Comparison of ENCODE assay signal across 8 mouse cellular contexts in genomic region chr12:69696746-69697145, GRCm38 (mm10). TPM values are rescaled to one million over a fixed set of nuclear protein-coding genes. Genes with fewer than 3 reads are reported as not detected.
DNase-seq lines count a peak whose midpoint lies in the region; ATAC-seq and TF ChIP-seq lines count a peak whose summit lies in the region.

No protein-coding gene starts in this region.

- no peak overlapping the region for H3K4me3 ChIP-seq in heart, postnatal 0 days (ENCODE audit: low read depth, low read length)
- H3K4me3 ChIP-seq in heart, embryonic 12.5 days = no peak overlapping the region
- H3K4me3 ChIP-seq in MEL (ENCODE audit: control insufficient read depth in 1 of 2, insufficient read depth in 1 of 2, low read depth in 2 of 2, low read length in 2 of 2) = no peak overlapping the region
- H3K4me3 ChIP-seq in kidney, postnatal 0 days (replicated peaks; ENCODE audit: low read depth, low read length) = no peak overlapping the region
- no peak overlapping the region for H3K4me3 ChIP-seq in neural tube, embryonic 15.5 days (replicated peaks)

- ATAC-seq in heart, postnatal 0 days (ENCODE audit: insufficient read depth, low read depth) = peak; percentile 30; the same call in 1 of the 2 replicates
- ATAC-seq in heart, embryonic 12.5 days (ENCODE audit: insufficient number of reproducible peaks, low FRiP score) = no peak
- no peak for ATAC-seq in kidney, postnatal 0 days (replicated peaks; ENCODE audit: low FRiP score, low read depth)
- peak; percentile 82; the same call in 1 of the 2 replicates for ATAC-seq in megakaryocyte-erythroid progenitor cell, adult 5-6 weeks (replicated peaks; ENCODE audit: low FRiP score, low TSS enrichment, poor library complexity, severe bottlenecking)
- ATAC-seq in neural tube, embryonic 15.5 days (ENCODE audit: low FRiP score) = no peak

- H3K9me3 ChIP-seq in heart, postnatal 0 days (replicated peaks; ENCODE audit: control insufficient read depth, low read length) = no peaks in the 10 kb centered on the region
- no peaks in the 10 kb centered on the region for H3K9me3 ChIP-seq in heart, embryonic 12.5 days (replicated peaks)
- no peaks in the 10 kb centered on the region for H3K9me3 ChIP-seq in MEL (replicated peaks; ENCODE audit: insufficient read depth, low read length)
- no peaks in the 10 kb centered on the region for H3K9me3 ChIP-seq in kidney, postnatal 0 days (replicated peaks; ENCODE audit: low read length)
- H3K9me3 ChIP-seq in neural tube, embryonic 15.5 days (replicated peaks) = no peaks in the 10 kb centered on the region

- WGBS in heart, postnatal 0 days = 75% methylated on average over 5 of the region's 5 CpGs
- 75% methylated on average over 5 of the region's 5 CpGs for WGBS in heart, embryonic 12.5 days
- WGBS in kidney, postnatal 0 days = 69% methylated on average over 5 of the region's 5 CpGs
- 76% methylated on average over 5 of the region's 5 CpGs for WGBS in neural tube, embryonic 15.5 days

- DNase-seq in heart, postnatal 0 days (ENCODE audit: low spot score) = peak; percentile 42
- peak; percentile 78 for DNase-seq in 416B (ENCODE audit: low read depth)
- DNase-seq in MEL (ENCODE audit: low read depth, low spot score) = peak; percentile 73
- DNase-seq in cerebellum, postnatal 36 days = peak; percentile 34 to 61
- peak; percentile 74 for DNase-seq in kidney, postnatal 0 days (ENCODE audit: low spot score)

- TF ChIP-seq POLR2A in MEL (IDR thresholded peaks at IDR 0.05; ENCODE audit: control insufficient read depth in 1 of 2, insufficient read depth in 1 of 2, low read depth in 1 of 2, low read length in 2 of 2, poor library complexity in 1 of 2) = no peak

- H3K4me2 ChIP-seq in heart, postnatal 0 days (ENCODE audit: low read depth, low read length) = no peak overlapping the region
- no peak overlapping the region for H3K4me2 ChIP-seq in heart, embryonic 12.5 days
- no peak overlapping the region for H3K4me2 ChIP-seq in kidney, postnatal 0 days (ENCODE audit: low read length)
- no peak overlapping the region for H3K4me2 ChIP-seq in neural tube, embryonic 15.5 days

- no peaks in the 10 kb centered on the region for H3K79me2 ChIP-seq in MEL (ENCODE audit: control insufficient read depth, insufficient read depth, low read length, poor library complexity)

- H3K9ac ChIP-seq in heart, postnatal 0 days (replicated peaks; ENCODE audit: low read depth, low read length) = no peak overlapping the region
- H3K9ac ChIP-seq in heart, embryonic 12.5 days = no peak overlapping the region
- no peak overlapping the region for H3K9ac ChIP-seq in MEL (ENCODE audit: control insufficient read depth, low read depth, low read length, poor library complexity, severe bottlenecking)
- H3K9ac ChIP-seq in kidney, postnatal 0 days (ENCODE audit: low read depth, low read length) = no peak overlapping the region
- no peak overlapping the region for H3K9ac ChIP-seq in neural tube, embryonic 15.5 days (replicated peaks)

- TF ChIP-seq EP300 in heart, postnatal 0 days (IDR thresholded peaks at IDR 0.05; ENCODE audit: low read depth) = no peak
- TF ChIP-seq EP300 in MEL (IDR thresholded peaks at IDR 0.05; ENCODE audit: low read depth in 1 of 2, low read length in 2 of 2) = no peak

- no peaks in the 10 kb centered on the region for H3K4me1 ChIP-seq in heart, postnatal 0 days (ENCODE audit: control insufficient read depth, insufficient read depth)
- H3K4me1 ChIP-seq in heart, embryonic 12.5 days (replicated peaks) = no peaks in the 10 kb centered on the region
- no peaks in the 10 kb centered on the region for H3K4me1 ChIP-seq in MEL (ENCODE audit: control insufficient read depth in 1 of 2, insufficient read depth in 2 of 2, low read length in 2 of 2)
- no peaks in the 10 kb centered on the region for H3K4me1 ChIP-seq in kidney, postnatal 0 days (replicated peaks; ENCODE audit: insufficient read depth, low read length)
- no peaks in the 10 kb centered on the region for H3K4me1 ChIP-seq in neural tube, embryonic 15.5 days

- TF ChIP-seq CTCF in heart, postnatal 0 days (IDR thresholded peaks at IDR 0.05; ENCODE audit: low read depth) = peak; percentile 76
- peak; percentile 5 to 75 (median 62); a peak in 4 of 6 replicates for TF ChIP-seq CTCF in MEL (IDR thresholded peaks at IDR 0.05 in 2 of 3, conservative IDR thresholded peaks at IDR 0.05 in 1 of 3; ENCODE audit: control insufficient read depth in 1 of 3, insufficient read depth in 1 of 3, low read depth in 2 of 3, low read length in 3 of 3, poor library complexity in 1 of 3, severe bottlenecking in 1 of 3)
- TF ChIP-seq CTCF in kidney, postnatal 0 days (IDR thresholded peaks at IDR 0.05; ENCODE audit: low read depth) = peak; percentile 82

- TF ChIP-seq RAD21 in MEL (IDR thresholded peaks at IDR 0.05; ENCODE audit: low read depth, low read length) = peak; percentile 83

- no peaks in the 10 kb centered on the region for H3K27me3 ChIP-seq in heart, postnatal 0 days (ENCODE audit: control insufficient read depth, insufficient read depth, low read length)
- no peaks in the 10 kb centered on the region for H3K27me3 ChIP-seq in heart, embryonic 12.5 days (replicated peaks)
- H3K27me3 ChIP-seq in MEL (ENCODE audit: control insufficient read depth in 1 of 2, insufficient read depth in 2 of 2, low read length in 2 of 2) = no peaks in the 10 kb centered on the region
- no peaks in the 10 kb centered on the region for H3K27me3 ChIP-seq in kidney, postnatal 0 days (ENCODE audit: insufficient read depth, low read length)
- H3K27me3 ChIP-seq in neural tube, embryonic 15.5 days (replicated peaks) = no peaks in the 10 kb centered on the region

- 0 out of 2 replicates have a peak, but pooled peaks cover 9% of the 10 kb centered on the region for H3K36me3 ChIP-seq in heart, postnatal 0 days (replicated peaks; ENCODE audit: control insufficient read depth, insufficient read depth, low read length)
- peaks cover 14% of the 10 kb centered on the region for H3K36me3 ChIP-seq in heart, embryonic 12.5 days
- no peaks in the 10 kb centered on the region; a peak in 1 of 4 replicates for H3K36me3 ChIP-seq in MEL (ENCODE audit: control insufficient read depth in 1 of 2, insufficient read depth in 2 of 2, low read length in 2 of 2)
- peaks cover 9% of the 10 kb centered on the region; the same call in 1 of the 2 replicates for H3K36me3 ChIP-seq in kidney, postnatal 0 days (ENCODE audit: insufficient read depth, low read length)
- peaks cover 4% of the 10 kb centered on the region; the same call in 1 of the 2 replicates for H3K36me3 ChIP-seq in neural tube, embryonic 15.5 days

- H3K27ac ChIP-seq in heart, postnatal 0 days (ENCODE audit: low read depth) = no peak overlapping the region
- H3K27ac ChIP-seq in heart, embryonic 12.5 days (ENCODE audit: poor library complexity, severe bottlenecking) = no peak overlapping the region
- no peak overlapping the region for H3K27ac ChIP-seq in MEL (ENCODE audit: control insufficient read depth, low read depth, low read length)
- H3K27ac ChIP-seq in kidney, postnatal 0 days = no peak overlapping the region
- no peak overlapping the region for H3K27ac ChIP-seq in neural tube, embryonic 15.5 days (replicated peaks)

TF ChIP-seq in MEL, 35 proteins besides CTCF, POLR2A, EP300 and RAD21 (continues in another document):
- peak; percentile 65 for TF ChIP-seq SMC3 (IDR thresholded peaks at IDR 0.05; ENCODE audit: low read depth, low read length)
- TF ChIP-seq ZC3H11A (IDR thresholded peaks at IDR 0.05; ENCODE audit: low read depth, low read length) = peak; percentile 48

RNA-seq across cellular contexts. Expression of gene Sos2, which starts 15.1 kb away (rescaled TPM):
- 10.8 and 12.9 TPM in 2 replicates for total RNA-seq in heart, postnatal 0 days (2014; rRNA removed; ENCODE audit: low replicate concordance)
- 5.2 and 5.7 TPM in 2 replicates for polyA plus RNA-seq in heart, postnatal 0 days (2015; fragmentation: Nextera tagmentation; extraction: Ambion mirVana)
- polyA plus RNA-seq in heart, embryonic 12.5 days (2016; fragmentation: Nextera tagmentation; extraction: Ambion mirVana) = 8.3 and 8.4 TPM in 2 replicates
- 9.8 and 10.8 TPM in 2 replicates for total RNA-seq in MEL (2012; rRNA removed)
- polyA plus RNA-seq in MEL (2012; ENCODE audit: insufficient read depth in 1 of 2, insufficient read length in 2 of 2, low read depth in 1 of 2, low replicate concordance in 2 of 2, missing spikeins in 1 of 2) = 10 to 100 TPM in 1 of 2 experiments, not detected in 1; 17.8 TPM
- polyA plus RNA-seq in kidney, postnatal 0 days (2015; fragmentation: Nextera tagmentation; extraction: Ambion mirVana) = 7.1 and 8.4 TPM in 2 replicates
- 64.5 and 74.0 TPM in 2 replicates for total RNA-seq in megakaryocyte-erythroid progenitor cell, adult 5-6 weeks (2014; fragmentation: Nextera tagmentation)
- 30.2 and 36.3 TPM in 2 replicates for total RNA-seq in megakaryocyte-erythroid progenitor cell, adult 5-6 weeks (2017)
- 10.2 and 12.4 TPM in 2 replicates for polyA plus RNA-seq in neural tube, embryonic 15.5 days (2015; fragmentation: Nextera tagmentation; extraction: Ambion mirVana)

RNA-seq across cellular contexts. Expression of gene L2hgdh, which starts 27.9 kb away (rescaled TPM):
- 22.0 and 24.7 TPM in 2 replicates for total RNA-seq in heart, postnatal 0 days (2014; rRNA removed; ENCODE audit: low replicate concordance)
- polyA plus RNA-seq in heart, postnatal 0 days (2015; fragmentation: Nextera tagmentation; extraction: Ambion mirVana) = 13.9 and 14.7 TPM in 2 replicates
- polyA plus RNA-seq in heart, embryonic 12.5 days (2016; fragmentation: Nextera tagmentation; extraction: Ambion mirVana) = 19.5 and 20.8 TPM in 2 replicates
- total RNA-seq in MEL (2012; rRNA removed) = 23.9 and 31.6 TPM in 2 replicates
- polyA plus RNA-seq in MEL (2012; ENCODE audit: insufficient read depth in 1 of 2, insufficient read length in 2 of 2, low read depth in 1 of 2, low replicate concordance in 2 of 2, missing spikeins in 1 of 2) = 10 to 100 TPM in 1 of 2 experiments, not detected in 1; 18.3 TPM
- 20.0 and 21.1 TPM in 2 replicates for polyA plus RNA-seq in kidney, postnatal 0 days (2015; fragmentation: Nextera tagmentation; extraction: Ambion mirVana)
- 25.7 and 36.9 TPM in 2 replicates for total RNA-seq in megakaryocyte-erythroid progenitor cell, adult 5-6 weeks (2014; fragmentation: Nextera tagmentation)
- 27.9 and 54.3 TPM in 2 replicates for total RNA-seq in megakaryocyte-erythroid progenitor cell, adult 5-6 weeks (2017)
- polyA plus RNA-seq in neural tube, embryonic 15.5 days (2015; fragmentation: Nextera tagmentation; extraction: Ambion mirVana) = 12.6 and 13.4 TPM in 2 replicates

RNA-seq across cellular contexts. Expression of gene Atp5s, which starts 28.0 kb away (rescaled TPM):
- total RNA-seq in heart, postnatal 0 days (2014; rRNA removed; ENCODE audit: low replicate concordance) = 8.9 and 20.6 TPM in 2 replicates
- 40.9 and 41.4 TPM in 2 replicates for polyA plus RNA-seq in heart, postnatal 0 days (2015; fragmentation: Nextera tagmentation; extraction: Ambion mirVana)
- polyA plus RNA-seq in heart, embryonic 12.5 days (2016; fragmentation: Nextera tagmentation; extraction: Ambion mirVana) = 31.1 and 31.2 TPM in 2 replicates
- total RNA-seq in MEL (2012; rRNA removed) = 9.4 and 13.7 TPM in 2 replicates
- polyA plus RNA-seq in MEL (2012; ENCODE audit: insufficient read depth in 1 of 2, insufficient read length in 2 of 2, low read depth in 1 of 2, low replicate concordance in 2 of 2, missing spikeins in 1 of 2) = 10 to 100 TPM in 1 of 2 experiments, not detected in 1; 12.7 TPM
- polyA plus RNA-seq in kidney, postnatal 0 days (2015; fragmentation: Nextera tagmentation; extraction: Ambion mirVana) = 29.5 and 32.9 TPM in 2 replicates
- total RNA-seq in megakaryocyte-erythroid progenitor cell, adult 5-6 weeks (2014; fragmentation: Nextera tagmentation) = 35.6 and 62.7 TPM in 2 replicates
- total RNA-seq in megakaryocyte-erythroid progenitor cell, adult 5-6 weeks (2017) = 10.6 and 13.0 TPM in 2 replicates
- polyA plus RNA-seq in neural tube, embryonic 15.5 days (2015; fragmentation: Nextera tagmentation; extraction: Ambion mirVana) = 37.6 and 40.3 TPM in 2 replicates

Comparison
In these comparisons a context has a peak if more than half of its experiments do, and no peak if none do; other contexts are left out.
1. ATAC-seq: peak in heart, postnatal 0 days (single experiment) and megakaryocyte-erythroid progenitor cell, adult 5-6 weeks (single experiment); none in heart, embryonic 12.5 days (single experiment), kidney, postnatal 0 days (single experiment) and neural tube, embryonic 15.5 days (single experiment).
2. Peak in every context shown above with its lines, with median percentiles within 50 percentile points of each other: DNase-seq and CTCF ChIP-seq.